Mouse (Mus musculus) megakaryocyte, embryonic 14.5 days (primary cell): Measurements from ENCODE around the gene Rab3ip. TPM values are rescaled to one million over a fixed set of nuclear protein-coding genes. Genes with fewer than 3 reads are reported as not detected.

Experiments
- H3K27me3 ChIP-seq: replicated peaks from 2 replicates; pipeline ENCODE3; 2012; ENCODE audit warnings: inconsistent platforms
- H3K36me3 ChIP-seq: replicated peaks from 2 replicates; pipeline ENCODE3; 2012; ENCODE audit warnings: low read length, inconsistent platforms, mixed read lengths
- H3K4me1 ChIP-seq: 2 replicates; pipeline ENCODE4 v1.6.1; 2012; ENCODE audit warnings: inconsistent platforms
- H3K4me3 ChIP-seq: replicated peaks from 2 replicates; pipeline ENCODE3; 2012; ENCODE audit warnings: moderate library complexity, mild to moderate bottlenecking, inconsistent platforms
- H3K9me3 ChIP-seq: 2 replicates; pipeline ENCODE4 v1.6.1; 2012; ENCODE audit warnings: inconsistent platforms
- FLI1 ChIP-seq: IDR thresholded peaks from 2 replicates; pipeline ENCODE4 v1.6.1; 2012; ENCODE audit warnings: low read length, inconsistent platforms, mixed read lengths
- GATA1 ChIP-seq: IDR thresholded peaks from 3 replicates; pipeline ENCODE4 v1.6.1; 2012; ENCODE audit warnings: mixed read lengths, low read length, inconsistent platforms, borderline replicate concordance
- polyA plus RNA-seq: library from polyadenylated mRNA; stranded (reverse); fragments of >175 nt; gene quantifications from 2 replicates; pipeline ENCODE4 v1.2.3, GENCODE M21; 2012; ENCODE audit warnings: low replicate concordance; ENCODE audit not compliant: insufficient read depth

Rab3ip gene
- polyA plus RNA-seq, 1 experiment: 4.8 TPM

- H3K36me3 ChIP-seq: peaks cover 49% of the 10 kb centered on the region
- no peaks in the 10 kb centered on the region for H3K27me3 ChIP-seq
- no peaks in the 10 kb centered on the region for H3K9me3 ChIP-seq
- peaks cover 8% of the 10 kb centered on the region; the same call in 1 of the 2 replicates for H3K4me1 ChIP-seq
- no peak for TF ChIP-seq FLI1
- H3K4me3 ChIP-seq: peak overlapping the region; percentile 69
Measured at GRCm38 (mm10) chr10:116923651-116924495, 26.7 kb downstream of the Rab3ip start.

GRCm38 (mm10) chr10:116922161-116922560, 28.4 kb downstream of the Rab3ip start:
- no peak overlapping the region for H3K4me3 ChIP-seq
- peaks cover 8% of the 10 kb centered on the region; the same call in 1 of the 2 replicates for H3K4me1 ChIP-seq
- TF ChIP-seq GATA1 (no peak), FLI1 (no peak)
- no peaks in the 10 kb centered on the region for H3K27me3 ChIP-seq
- H3K36me3 ChIP-seq: peaks cover 43% of the 10 kb centered on the region
- H3K9me3 ChIP-seq: no peaks in the 10 kb centered on the region

- Histone ChIP-seq H3K36me3 (peaks cover 38% of the 10 kb centered on the region), H3K4me3 (no peak overlapping the region), H3K4me1 (peaks cover 11% of the 10 kb centered on the region), H3K9me3 (no peaks in the 10 kb centered on the region), H3K27me3 (no peaks in the 10 kb centered on the region)
- TF ChIP-seq FLI1 (no peak), GATA1 (no peak)
Measured at GRCm38 (mm10) chr10:116921416-116921815, 29.2 kb downstream of the Rab3ip start.

GRCm38 (mm10) chr10:116920641-116921040, 29.9 kb downstream of the Rab3ip start:
- TF ChIP-seq GATA1 (no peak), FLI1 (no peak)
- Histone ChIP-seq H3K36me3 (peaks cover 41% of the 10 kb centered on the region), H3K4me1 (peaks cover 12% of the 10 kb centered on the region), H3K4me3 (no peak overlapping the region), H3K9me3 (no peaks in the 10 kb centered on the region), H3K27me3 (no peaks in the 10 kb centered on the region)

GRCm38 (mm10) chr10:116919368-116920317, 30.9 kb downstream of the Rab3ip start:
- H3K4me1 ChIP-seq: peaks cover 12% of the 10 kb centered on the region
- no peak for TF ChIP-seq FLI1
- no peak for TF ChIP-seq GATA1
- H3K27me3 ChIP-seq: no peaks in the 10 kb centered on the region
- H3K4me3 ChIP-seq: no peak overlapping the region
- peaks cover 42% of the 10 kb centered on the region for H3K36me3 ChIP-seq
- no peaks in the 10 kb centered on the region for H3K9me3 ChIP-seq

- Histone ChIP-seq H3K4me3 (no peak overlapping the region), H3K36me3 (peaks cover 56% of the 10 kb centered on the region), H3K4me1 (peaks cover 4% of the 10 kb centered on the region; the same call in 1 of the 2 replicates), H3K9me3 (no peaks in the 10 kb centered on the region), H3K27me3 (no peaks in the 10 kb centered on the region)
- TF ChIP-seq FLI1 (no peak), GATA1 (no peak)
Measured at GRCm38 (mm10) chr10:116916581-116916980, 34.0 kb downstream of the Rab3ip start.

GRCm38 (mm10) chr10:116915286-116915685, 35.3 kb downstream of the Rab3ip start:
- Histone ChIP-seq H3K4me1 (peaks cover 4% of the 10 kb centered on the region; the same call in 1 of the 2 replicates), H3K9me3 (no peaks in the 10 kb centered on the region), H3K4me3 (no peak overlapping the region), H3K27me3 (no peaks in the 10 kb centered on the region), H3K36me3 (peaks cover 69% of the 10 kb centered on the region)
- no peak for TF ChIP-seq GATA1
- no peak for TF ChIP-seq FLI1

GRCm38 (mm10) chr10:116914586-116914985, 36.0 kb downstream of the Rab3ip start:
- Histone ChIP-seq H3K27me3 (no peaks in the 10 kb centered on the region), H3K9me3 (no peaks in the 10 kb centered on the region), H3K4me3 (no peak overlapping the region), H3K4me1 (peaks cover 4% of the 10 kb centered on the region; the same call in 1 of the 2 replicates), H3K36me3 (peaks cover 74% of the 10 kb centered on the region)
- no peak for TF ChIP-seq GATA1
- no peak for TF ChIP-seq FLI1

GRCm38 (mm10) chr10:116913647-116914273, 36.8 kb downstream of the Rab3ip start:
- Histone ChIP-seq H3K36me3 (peaks cover 75% of the 10 kb centered on the region), H3K9me3 (no peaks in the 10 kb centered on the region), H3K4me3 (no peak overlapping the region), H3K27me3 (no peaks in the 10 kb centered on the region), H3K4me1 (peaks cover 8% of the 10 kb centered on the region)
- TF ChIP-seq GATA1: no peak
- no peak for TF ChIP-seq FLI1
